Mouse (Mus musculus): Measurements from ENCODE around the gene Cby3. TPM values are rescaled to one million over a fixed set of nuclear protein-coding genes. Genes with fewer than 3 reads are reported as not detected.

The Cby3 gene
- not detected for polyA plus RNA-seq (2014; fragmentation: Illumina TruSeq; extraction: RNeasy Lipid Tissue Mini Kit (QIAGEN cat#74804); ENCODE audit: insufficient read depth, low read depth, low replicate concordance)

GRCm38 (mm10) chr11:50354162-50354561 is at the start of gene Cby3:
TSS of gene Cby3 (plus strand) at chr11:50354462.

DNA sequence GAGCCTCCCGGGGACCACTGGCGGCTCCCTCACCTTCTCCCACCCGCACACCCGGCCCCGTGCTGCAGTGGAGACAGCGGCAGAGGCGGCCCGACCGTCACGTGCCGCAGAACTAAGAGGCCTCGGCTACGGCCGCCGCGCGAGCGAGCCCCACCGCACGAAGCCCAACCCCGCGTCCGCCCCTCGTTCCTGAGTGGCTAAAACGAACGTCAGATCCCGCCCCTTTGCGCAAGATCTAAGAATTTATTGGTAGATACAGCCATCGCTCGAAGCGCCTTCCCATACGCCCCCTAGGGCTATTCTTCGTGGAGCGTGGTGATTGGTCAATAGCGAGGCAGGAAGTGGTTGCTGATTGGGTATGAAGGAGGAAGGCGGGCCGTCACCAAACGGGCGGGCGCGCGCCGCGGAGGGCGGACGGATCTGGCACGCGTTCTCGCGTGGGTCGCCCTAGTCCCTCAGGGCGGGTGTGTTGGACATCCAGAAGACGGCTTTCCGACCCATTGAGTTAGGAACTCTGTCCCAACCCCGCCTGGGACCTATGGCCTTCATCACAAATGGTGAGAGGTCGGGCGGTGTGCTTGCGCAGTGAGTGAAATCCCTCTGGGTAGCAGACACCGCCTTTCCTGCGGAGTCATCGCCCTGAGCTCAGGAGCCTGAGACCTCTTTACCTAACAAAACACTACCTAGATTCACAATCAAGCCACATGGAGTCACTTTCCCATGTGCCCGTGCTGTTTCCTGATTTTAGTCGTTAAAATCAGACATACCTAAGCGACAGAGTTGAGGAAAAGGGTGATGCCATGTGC is 28.6 kb upstream of the Cby3 start, which contains the start of gene Canx:
TSS of gene Canx (minus strand) at position 178 of the 806 bp plus-strand sequence.

GRCm38 (mm10) chr11:50376911-50377891 is 22.9 kb downstream of the Cby3 start, which contains the start of gene Hnrnph1:
TSS of gene Hnrnph1 (plus strand) at chr11:50376990.

Other genes with a start within 250 kb of the Cby3 start
- 25.9 TPM for gene Tbc1d9b, start 223.1 kb upstream of the Cby3 start, polyA plus RNA-seq (2014; fragmentation: Illumina TruSeq; extraction: RNeasy Lipid Tissue Mini Kit (QIAGEN cat#74804); ENCODE audit: insufficient read depth, low read depth, low replicate concordance)
- gene Mrnip, start 180.0 kb upstream of the Cby3 start, polyA plus RNA-seq (2014; fragmentation: Illumina TruSeq; extraction: RNeasy Lipid Tissue Mini Kit (QIAGEN cat#74804); ENCODE audit: insufficient read depth, low read depth, low replicate concordance) = 4.0 TPM
- gene Sqstm1, start 143.6 kb upstream of the Cby3 start, polyA plus RNA-seq (2014; fragmentation: Illumina TruSeq; extraction: RNeasy Lipid Tissue Mini Kit (QIAGEN cat#74804); ENCODE audit: insufficient read depth, low read depth, low replicate concordance) = 272 TPM
- gene Mgat4b, start 143.6 kb upstream of the Cby3 start, polyA plus RNA-seq (2014; fragmentation: Illumina TruSeq; extraction: RNeasy Lipid Tissue Mini Kit (QIAGEN cat#74804); ENCODE audit: insufficient read depth, low read depth, low replicate concordance) = 42.6 TPM
- gene Ltc4s, start 115.8 kb upstream of the Cby3 start, polyA plus RNA-seq (2014; fragmentation: Illumina TruSeq; extraction: RNeasy Lipid Tissue Mini Kit (QIAGEN cat#74804); ENCODE audit: insufficient read depth, low read depth, low replicate concordance) = 41.3 TPM
- 8.0 TPM for gene Maml1, start 62.2 kb upstream of the Cby3 start, polyA plus RNA-seq (2014; fragmentation: Illumina TruSeq; extraction: RNeasy Lipid Tissue Mini Kit (QIAGEN cat#74804); ENCODE audit: insufficient read depth, low read depth, low replicate concordance)
- 89.9 TPM for gene Canx, start 28.8 kb upstream of the Cby3 start, polyA plus RNA-seq (2014; fragmentation: Illumina TruSeq; extraction: RNeasy Lipid Tissue Mini Kit (QIAGEN cat#74804); ENCODE audit: insufficient read depth, low read depth, low replicate concordance)
- gene Hnrnph1, start 22.5 kb downstream of the Cby3 start, polyA plus RNA-seq (2014; fragmentation: Illumina TruSeq; extraction: RNeasy Lipid Tissue Mini Kit (QIAGEN cat#74804); ENCODE audit: insufficient read depth, low read depth, low replicate concordance) = 211 TPM
- 16.7 TPM for gene Rufy1, start 76.7 kb downstream of the Cby3 start, polyA plus RNA-seq (2014; fragmentation: Illumina TruSeq; extraction: RNeasy Lipid Tissue Mini Kit (QIAGEN cat#74804); ENCODE audit: insufficient read depth, low read depth, low replicate concordance)
- 9.0 TPM for gene Adamts2, start 247.6 kb downstream of the Cby3 start, polyA plus RNA-seq (2014; fragmentation: Illumina TruSeq; extraction: RNeasy Lipid Tissue Mini Kit (QIAGEN cat#74804); ENCODE audit: insufficient read depth, low read depth, low replicate concordance)